Mouse (Mus musculus) ES-Bruce4 (cell line): ENCODE results near the gene Nlgn3.

Experiments
- CTCF ChIP-seq: IDR thresholded peaks from one replicate; pipeline ENCODE4 v1.8.1; 2011; ENCODE audit warnings: low read depth, low read length
- EP300 ChIP-seq: IDR thresholded peaks from 2 replicates; pipeline ENCODE4 v1.6.1; 2011; ENCODE audit warnings: low read depth, low read length; ENCODE audit not compliant: insufficient read depth
- POLR2A ChIP-seq: IDR thresholded peaks from one replicate; pipeline ENCODE4 v1.8.1; 2011; ENCODE audit warnings: low read length; ENCODE audit not compliant: insufficient read depth

GRCm38 (mm10) chrX:101369001-101369400, 70.0 kb downstream of the Nlgn3 start:
- TF ChIP-seq POLR2A (no peak), CTCF (no peak), EP300 (no peak)
